Mouse (Mus musculus) gastrocnemius, adult 2 months (tissue): ENCODE measurements around the gene Pofut1. TPM values are rescaled to one million over a fixed set of nuclear protein-coding genes. Genes with fewer than 3 reads are reported as not detected.
A peak's percentile ranks its signal among the peaks of the same experiment; 100 is the strongest.
"Not testable (repeated sequence)": the region's sequence is repeated elsewhere in the genome, so short reads cannot be mapped to it uniquely, and the experiment has no call there.

ENCODE experiments used
- DNase-seq: peaks from one replicate; pipeline ENCODE4 v3.0.0; 2022
- H3K27ac ChIP-seq: fragments of 200-600 bp; 2 replicates; pipeline ENCODE4 v1.8.1; 2022; ENCODE audit warnings: mild to moderate bottlenecking
- H3K4me3 ChIP-seq: fragments of 200-600 bp; 2 replicates; pipeline ENCODE4 v1.8.1; 2022; ENCODE audit warnings: mild to moderate bottlenecking, moderate library complexity
- CTCF ChIP-seq: fragments of 200-600 bp; IDR thresholded peaks from 2 replicates; pipeline ENCODE4 v1.8.1; 2022; ENCODE audit warnings: antibody characterized with exemption, mild to moderate bottlenecking, moderate library complexity
- intact Hi-C: fragments of 180-260 bp; cut with DNase I; formaldehyde crosslinking; loops from one replicate; pipeline ENCODE4 v1.15.1; 2025
- total RNA-seq, 2 experiments: library from RNA; stranded (reverse); gene quantifications; 2 replicates each; pipeline ENCODE4 v1.2.3; 2021

The Pofut1 gene
- total RNA-seq, 2 experiments from 2014 or later, result 7.6 to 13.2 TPM

DNA sequence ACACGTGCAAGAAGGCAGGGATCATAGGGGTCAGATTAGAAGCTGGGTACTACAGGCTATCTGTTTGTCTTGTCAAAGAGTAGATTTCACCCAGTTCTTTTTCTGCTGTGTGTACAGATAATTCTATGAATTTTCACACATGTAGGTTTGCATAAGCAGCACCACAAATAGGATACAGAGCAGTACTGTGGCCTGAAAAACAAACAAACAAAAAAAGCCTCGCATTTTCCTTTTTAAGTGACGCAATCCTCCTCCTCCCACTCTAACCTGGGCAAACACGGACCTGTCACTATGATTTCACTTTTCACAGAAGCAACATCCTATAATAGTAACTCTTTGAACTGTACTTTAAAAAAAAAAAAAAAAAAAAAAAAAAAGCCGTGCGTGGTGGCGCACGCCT, 35.1 kb downstream of the Pofut1 start:
- intact Hi-C loops, result no loop called here

DNA sequence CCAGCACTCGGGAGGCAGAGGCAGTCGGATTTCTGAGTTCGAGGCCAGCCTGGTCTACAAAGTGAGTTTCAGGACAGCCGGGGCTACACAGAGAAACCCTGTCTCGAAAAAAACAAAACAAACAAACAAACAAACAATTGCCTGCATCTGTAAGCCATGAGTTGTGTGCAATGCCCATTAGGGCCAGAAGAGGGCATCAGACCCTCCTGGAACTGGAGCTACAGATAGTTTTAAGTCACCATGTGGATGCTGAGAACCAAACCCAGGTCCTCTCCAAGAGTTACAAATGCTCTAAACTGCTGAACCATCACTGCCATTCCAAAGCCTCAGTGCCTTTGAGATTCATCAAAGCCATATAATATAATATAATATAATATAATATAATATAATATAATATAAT, 35.5 kb downstream of the Pofut1 start:
- intact Hi-C loops, H3K4me3 ChIP-seq, DNase-seq, H3K27ac ChIP-seq: not testable (repeated sequence)
- TF ChIP-seq CTCF, result peak; percentile 26; the same call in 1 of the 2 replicates

More for the DNA sequence above, 35.1 kb downstream of the Pofut1 start:
- DNase-seq, result no peak
- TF ChIP-seq CTCF, result no peak
- H3K27ac ChIP-seq, result no peak overlapping the region
- H3K4me3 ChIP-seq, result no peak overlapping the region

- DNase-seq, result no peak
- H3K27ac ChIP-seq, result no peak overlapping the region
- intact Hi-C loops, result no loop called here
- H3K4me3 ChIP-seq, result no peak overlapping the region
- no peak for TF ChIP-seq CTCF
Measured at GRCm38 (mm10) chr2:153278357-153278756, 37.0 kb downstream of the Pofut1 start.

GRCm38 (mm10) chr2:153283919-153284318, 42.6 kb downstream of the Pofut1 start:
- no peak for DNase-seq
- TF ChIP-seq CTCF, result no peak
- intact Hi-C loops, result no loop called here
- H3K4me3 ChIP-seq, result no peak overlapping the region
- H3K27ac ChIP-seq, result no peak overlapping the region

DNA sequence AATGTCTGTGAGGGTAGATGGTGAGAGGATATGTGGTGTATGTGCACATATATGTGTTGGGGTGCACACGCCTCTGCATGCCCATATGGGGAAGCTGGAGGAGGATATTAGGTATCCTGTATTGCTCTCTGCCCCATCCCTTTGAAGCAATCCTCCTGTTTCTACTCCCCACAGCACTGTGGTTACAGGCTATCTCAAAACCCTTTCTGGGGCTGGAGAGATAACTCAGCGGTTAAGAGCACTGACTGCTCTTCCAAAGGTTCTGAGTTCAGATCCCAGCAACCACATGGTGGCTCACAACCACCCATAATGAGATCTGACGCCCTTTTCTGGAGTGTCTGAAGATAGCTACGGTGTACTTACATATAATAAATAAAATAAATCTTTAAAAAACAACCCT, 45.2 kb downstream of the Pofut1 start:
- DNase-seq, result no peak
- TF ChIP-seq CTCF, result no peak
- intact Hi-C loops, result no loop called here
- no peak overlapping the region for H3K27ac ChIP-seq
- H3K4me3 ChIP-seq, result no peak overlapping the region

DNA sequence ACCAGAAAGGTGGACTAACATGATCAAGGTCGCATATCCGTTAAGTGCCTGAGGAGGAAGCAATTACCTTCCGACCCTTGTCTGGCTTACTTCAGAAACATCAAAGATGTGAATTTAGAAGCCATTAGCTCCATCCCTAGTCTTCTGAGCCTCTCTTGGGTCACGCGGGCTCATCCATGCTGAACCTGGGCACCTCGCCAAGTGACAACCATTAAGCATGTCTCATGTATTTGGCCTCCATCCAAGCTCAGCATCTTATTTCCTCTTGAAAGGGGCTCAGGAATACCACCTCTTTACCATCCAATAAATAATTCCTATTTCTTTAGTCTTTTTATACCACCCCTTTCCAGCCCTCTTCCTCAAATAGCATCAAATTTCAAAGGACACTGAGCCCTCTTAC, 46.5 kb downstream of the Pofut1 start:
- intact Hi-C loops, result no loop called here
- no peak for DNase-seq
- no peak for TF ChIP-seq CTCF
- H3K4me3 ChIP-seq, result no peak overlapping the region
- H3K27ac ChIP-seq, result no peak overlapping the region

DNA sequence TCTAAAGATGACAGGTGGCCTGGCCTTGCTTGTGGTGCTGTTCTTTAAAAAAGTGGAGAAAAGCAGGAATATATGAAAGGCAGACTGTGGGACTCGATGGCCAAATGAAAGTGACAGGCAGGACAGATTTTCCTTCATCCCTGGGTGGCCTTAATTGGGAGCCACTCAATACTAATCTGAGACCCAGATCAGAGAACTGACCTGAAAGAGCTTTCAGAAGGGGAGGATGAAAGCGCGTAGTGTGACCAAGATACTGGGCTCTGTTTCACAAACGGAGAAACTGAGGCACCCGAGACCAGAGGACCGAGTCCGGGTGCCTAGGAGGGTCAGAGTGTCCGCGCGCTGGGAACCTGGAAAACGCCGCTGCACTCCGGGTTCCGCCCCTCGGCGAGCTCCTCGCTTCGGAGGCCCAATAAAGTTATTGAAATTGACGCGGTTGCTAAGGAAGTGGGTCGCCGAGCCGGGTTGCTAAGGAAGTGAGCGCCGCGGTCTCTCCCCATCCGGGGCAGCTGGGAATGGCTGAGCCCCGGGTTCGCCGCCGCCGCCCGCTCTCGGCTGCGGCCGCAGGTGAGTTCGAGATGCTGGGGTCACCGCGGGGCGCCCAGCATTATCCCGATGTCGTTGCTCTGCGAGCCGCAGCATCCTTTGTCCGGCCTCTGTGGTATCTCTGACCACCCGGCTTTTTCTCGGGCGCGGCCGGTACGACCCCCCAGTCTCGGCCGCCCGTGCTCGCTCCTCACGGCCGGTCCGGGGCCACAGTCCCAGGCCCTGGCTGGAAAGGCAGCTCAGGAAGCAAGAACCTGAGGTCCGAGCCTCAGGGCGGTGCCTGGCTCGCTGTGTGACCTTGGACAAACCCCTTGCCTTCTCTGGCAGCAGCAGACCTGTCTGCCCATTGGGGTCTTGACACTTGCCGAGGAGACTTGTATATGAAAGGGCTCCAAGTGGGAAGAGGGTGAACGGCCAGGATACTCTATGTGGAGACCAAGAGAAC, 49.9 kb downstream of the Pofut1 start, which contains the start of gene Kif3b:
Kif3b (plus strand) TSS at position 476 of the 991 bp plus-strand sequence.
- Histone ChIP-seq H3K27ac (peak within 1 kb of the TSS; percentile 86), H3K4me3 (peak within 1 kb of the TSS; percentile 85)
- TF ChIP-seq CTCF, result no peak
- DNase-seq, result peak; percentile 90
- intact Hi-C loops, result loop anchor here (5.0 kb wide), 1 partner anchor 49 kb away; the partner anchor contains the start of genes Plagl2 and Pofut1

DNA sequence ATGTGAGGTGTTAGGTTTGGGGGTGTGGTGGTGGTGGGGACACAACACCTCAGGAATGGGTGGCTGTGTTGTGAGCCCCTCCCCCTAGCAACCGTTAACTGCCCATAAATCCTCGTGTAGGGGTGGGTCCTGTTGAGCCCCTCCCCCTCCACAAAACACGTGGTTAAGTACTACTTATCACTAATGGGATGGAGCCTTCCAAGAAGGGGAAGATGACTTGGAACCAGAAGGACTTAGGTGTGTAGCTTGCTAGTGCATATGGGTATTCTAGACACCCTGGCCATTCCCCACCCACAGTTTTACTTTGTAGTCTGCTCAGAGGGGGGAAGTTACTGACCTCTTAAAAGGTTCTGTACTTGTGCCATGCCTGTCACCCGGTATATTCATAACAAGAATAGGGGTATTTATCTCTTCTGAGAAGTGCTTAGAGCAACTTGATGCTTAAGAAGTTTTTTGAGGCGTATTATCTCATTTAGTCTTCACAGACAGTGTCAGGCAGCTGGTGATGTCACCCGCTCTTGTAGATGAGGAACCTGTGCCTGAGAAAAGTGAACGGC, 51.0 kb downstream of the Pofut1 start:
- intact Hi-C loops, result loop anchor here (5.0 kb wide), 1 partner anchor 50 kb away; the partner anchor contains the start of genes Plagl2 and Pofut1
- no peak overlapping the region for H3K27ac ChIP-seq
- peak overlapping the region; percentile 85 for H3K4me3 ChIP-seq
- no peak for TF ChIP-seq CTCF
- no peak for DNase-seq

GRCm38 (mm10) chr2:153295196-153295595, 53.9 kb downstream of the Pofut1 start:
- DNase-seq, result no peak
- no peak for TF ChIP-seq CTCF
- intact Hi-C loops, result no loop called here
- Histone ChIP-seq H3K27ac (no peak overlapping the region), H3K4me3 (no peak overlapping the region)

DNA sequence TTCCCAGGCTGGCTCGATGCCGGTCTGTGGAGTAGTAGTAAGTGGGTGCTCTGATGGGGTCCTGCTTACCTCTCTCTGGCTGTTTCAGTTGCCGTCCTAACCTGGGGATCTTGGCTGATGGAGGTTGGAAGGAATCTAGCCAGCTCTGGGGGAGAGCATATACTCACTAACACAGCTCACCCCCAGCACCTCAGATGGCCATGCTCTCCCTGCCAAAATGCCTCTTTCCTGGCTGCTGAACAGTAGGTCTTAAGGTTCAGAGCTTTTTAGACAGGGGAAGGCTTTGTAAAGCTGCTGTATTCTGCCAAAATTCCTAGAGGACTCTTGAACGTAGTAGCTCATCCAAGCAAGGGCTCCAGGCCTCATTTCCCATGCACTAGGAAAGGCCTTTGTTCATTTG, 56.4 kb downstream of the Pofut1 start:
- DNase-seq, result no peak
- intact Hi-C loops, result no loop called here
- TF ChIP-seq CTCF, result no peak
- no peak overlapping the region for H3K4me3 ChIP-seq
- H3K27ac ChIP-seq, result 0 out of 2 replicates have a peak overlapping the region, but pooled peaks have one; percentile 16

DNA sequence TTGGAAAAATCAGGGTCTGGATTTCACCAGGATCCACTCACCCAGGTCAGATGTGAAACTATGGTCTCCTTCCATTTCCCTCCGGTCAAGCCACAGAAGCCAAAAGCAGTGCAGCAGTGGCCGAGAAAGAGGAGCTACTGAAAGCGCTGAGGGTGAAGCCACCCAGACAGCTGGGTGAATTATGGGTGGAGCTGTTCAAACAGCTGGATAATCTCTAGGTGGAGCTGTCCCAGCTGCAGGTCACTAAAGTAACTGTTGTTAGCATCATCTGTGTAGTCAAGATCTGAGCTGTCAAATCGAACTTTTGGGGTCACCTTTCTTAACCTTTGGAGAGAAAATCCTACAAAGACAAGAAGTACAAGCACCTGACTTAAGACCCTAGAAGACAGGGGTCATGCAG, 57.1 kb downstream of the Pofut1 start:
- no peak for TF ChIP-seq CTCF
- no peak for DNase-seq
- Histone ChIP-seq H3K27ac (peak overlapping the region; percentile 20; the same call in 1 of the 2 replicates), H3K4me3 (no peak overlapping the region)
- intact Hi-C loops, result no loop called here

DNA sequence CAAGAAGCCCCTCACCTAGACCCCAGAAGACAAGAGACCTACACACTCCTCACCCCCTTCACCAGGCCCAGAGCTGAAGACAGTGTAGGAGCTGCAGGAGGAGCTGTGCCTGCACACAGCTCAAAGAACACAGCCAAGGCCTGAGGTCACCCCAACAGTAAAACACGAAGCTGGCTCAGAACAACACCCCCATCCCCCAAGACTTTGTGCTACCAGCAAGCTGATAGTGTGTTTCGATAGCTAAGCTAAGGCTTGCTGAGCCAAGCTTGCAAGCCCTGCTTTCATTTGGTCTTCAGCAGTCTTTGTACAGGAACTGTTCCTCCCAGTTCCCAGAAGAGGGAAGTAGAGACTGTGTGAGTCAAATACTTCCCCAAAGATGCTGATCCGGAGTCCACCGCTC, 57.5 kb downstream of the Pofut1 start:
- Histone ChIP-seq H3K4me3 (no peak overlapping the region), H3K27ac (peak overlapping the region; percentile 20; the same call in 1 of the 2 replicates)
- intact Hi-C loops, result no loop called here
- TF ChIP-seq CTCF, result peak; percentile 35
- DNase-seq, result no peak

- no peak for DNase-seq
- TF ChIP-seq CTCF, result no peak
- no peak overlapping the region for H3K4me3 ChIP-seq
- H3K27ac ChIP-seq, result no peak overlapping the region
- intact Hi-C loops, result loop anchor here (10.0 kb wide), 1 partner anchor 114 kb away; no protein-coding TSS in a partner anchor
Measured at GRCm38 (mm10) chr2:153301123-153301522, 59.8 kb downstream of the Pofut1 start.
